Mouse (Mus musculus) MEL (cell line): ENCODE results near the gene Zfp683.

Experiments used
- CTCF ChIP-seq, 3 experiments: IDR thresholded peaks in 2 of 3; conservative IDR thresholded peaks in 1 of 3; 2 replicates each; pipeline ENCODE4 v1.5.1; 2011 to 2012; ENCODE audit warnings: low read length in 3 of 3, low read depth in 2 of 3, mild to moderate bottlenecking in 2 of 3, improper control_type of control experiment in 1 of 3, inconsistent platforms in 1 of 3, mixed read lengths in 1 of 3, moderate library complexity in 1 of 3; ENCODE audit not compliant: control insufficient read depth in 1 of 3, insufficient read depth in 1 of 3, poor library complexity in 1 of 3, severe bottlenecking in 1 of 3
- POLR2A ChIP-seq, 2 experiments: IDR thresholded peaks; 2 replicates each; pipeline ENCODE4 v1.6.1; 2011 to 2012; ENCODE audit warnings: low read length in 2 of 2, mild to moderate bottlenecking in 2 of 2, control low read depth in 1 of 2, improper control_type of control experiment in 1 of 2, low read depth in 1 of 2, moderate library complexity in 1 of 2; ENCODE audit not compliant: control insufficient read depth in 1 of 2, insufficient read depth in 1 of 2, poor library complexity in 1 of 2
- SMC3 ChIP-seq: IDR thresholded peaks from 2 replicates; pipeline ENCODE4 v1.6.1; 2011; ENCODE audit warnings: low read depth, low read length, improper control_type of control experiment
- ZC3H11A ChIP-seq: IDR thresholded peaks from 2 replicates; pipeline ENCODE4 v1.6.1; 2012; ENCODE audit warnings: low read depth, mild to moderate bottlenecking, inconsistent platforms, low read length, improper control_type of control experiment

DNA sequence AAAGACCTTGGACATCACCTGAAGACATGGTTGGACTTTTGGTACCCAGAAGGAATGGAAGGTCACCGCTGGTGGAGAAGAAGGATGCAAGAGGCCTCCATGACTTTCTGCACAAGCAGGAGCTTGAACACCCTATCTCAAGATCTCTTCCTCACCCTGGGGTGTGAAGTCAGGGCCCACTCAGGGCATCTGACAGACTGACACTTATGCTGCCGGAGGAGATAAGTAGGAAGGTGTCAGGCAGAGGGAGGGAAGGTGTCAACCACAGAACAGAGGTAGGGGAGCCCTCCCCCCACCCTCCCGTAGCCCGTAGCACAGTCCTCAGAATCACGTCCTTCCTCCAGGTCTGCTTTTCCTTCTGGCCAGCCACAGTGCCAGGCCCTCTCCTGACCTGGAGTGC is 6.0 kb upstream of the Zfp683 start:
- TF ChIP-seq SMC3 (no peak), CTCF (IDR thresholded peaks at IDR 0.05 in 2 of 3, conservative IDR thresholded peaks at IDR 0.05 in 1 of 3; ENCODE audit: control insufficient read depth in 1 of 3, insufficient read depth in 1 of 3, low read depth in 2 of 3, low read length in 3 of 3, poor library complexity in 1 of 3, severe bottlenecking in 1 of 3) (no peak), ZC3H11A (no peak), POLR2A (IDR thresholded peaks at IDR 0.05; ENCODE audit: control insufficient read depth in 1 of 2, insufficient read depth in 1 of 2, low read depth in 1 of 2, low read length in 2 of 2, poor library complexity in 1 of 2) (no peak)
